Mouse (Mus musculus) heart, adult 2 months (tissue): ENCODE data around the gene Hs3st3b1. TPM values are rescaled to one million over a fixed set of nuclear protein-coding genes. Genes with fewer than 3 reads are reported as not detected.

Source experiments
- DNase-seq, 2 experiments: peaks; one replicate each; pipeline ENCODE4 v3.0.0; 2021
- H3K27ac ChIP-seq: fragments of 200-600 bp; 2 replicates; pipeline ENCODE4 v1.8.1; 2022
- H3K27me3 ChIP-seq: fragments of 200-500 bp; 2 replicates; pipeline ENCODE4 v1.6.1; 2012; ENCODE audit warnings: mild to moderate bottlenecking, low read length, inconsistent platforms, mixed read lengths; ENCODE audit not compliant: control insufficient read depth, insufficient read depth
- H3K36me3 ChIP-seq: fragments of 200-500 bp; 2 replicates; pipeline ENCODE4 v1.6.1; 2012; ENCODE audit warnings: low read length, inconsistent platforms; ENCODE audit not compliant: control insufficient read depth, insufficient read depth
- H3K4me1 ChIP-seq: fragments of 200-500 bp; 2 replicates; pipeline ENCODE4 v1.6.1; 2011; ENCODE audit warnings: low read length; ENCODE audit not compliant: control insufficient read depth, insufficient read depth
- H3K4me3 ChIP-seq: fragments of 200-600 bp; 2 replicates; pipeline ENCODE4 v1.8.1; 2022
- H3K79me2 ChIP-seq: fragments of 200-500 bp; replicated peaks from 2 replicates; pipeline ENCODE4 v1.6.1; 2012; ENCODE audit warnings: mild to moderate bottlenecking, inconsistent platforms, low read length, moderate library complexity, mixed read lengths; ENCODE audit not compliant: control insufficient read depth, insufficient read depth
- H3K9ac ChIP-seq: fragments of 200-500 bp; 2 replicates; pipeline ENCODE4 v1.6.1; 2012; ENCODE audit warnings: low read depth, mild to moderate bottlenecking, control low read depth, inconsistent platforms, low read length, mixed read lengths
- CTCF ChIP-seq: fragments of 200-600 bp; IDR thresholded peaks from 2 replicates; pipeline ENCODE4 v1.8.1; 2022; ENCODE audit warnings: antibody characterized with exemption, mild to moderate bottlenecking, moderate library complexity
- EP300 ChIP-seq: fragments of 200-500 bp; IDR thresholded peaks from 2 replicates; pipeline ENCODE4 v1.6.1; 2011; ENCODE audit warnings: low read depth, low read length, control low read depth; ENCODE audit not compliant: insufficient read depth
- POLR2A ChIP-seq: fragments of 200-500 bp; IDR thresholded peaks from 2 replicates; pipeline ENCODE4 v1.6.1; 2011; ENCODE audit warnings: mild to moderate bottlenecking, low read depth, low read length, control low read depth; ENCODE audit not compliant: insufficient read depth
- WGBS: fragments of 180-500 bp; shearing (Covaris S2); methylation state at CpG from one replicate; pipeline ENCODE4 v1.1.7; 2018; 5-methylcytosine and 5-hydroxymethylcytosine counted together
- intact Hi-C: fragments of 180-260 bp; cut with DNase I; formaldehyde crosslinking; loops from one replicate; pipeline ENCODE4 v1.15.1; 2025
- polyA plus RNA-seq: library from polyadenylated mRNA; depleted of rRNA; stranded (reverse); fragments of >200 nt; gene quantifications from 2 replicates; pipeline ENCODE4 v1.2.3, GENCODE M21; 2012
- total RNA-seq, 2 experiments: library from RNA; stranded (reverse); gene quantifications; 2 replicates each; pipeline ENCODE4 v1.2.3; 2021

Hs3st3b1 gene
- total and polyA plus RNA-seq, 3 experiments = 0.77 to 1.4 (median 0.94) TPM

DNA sequence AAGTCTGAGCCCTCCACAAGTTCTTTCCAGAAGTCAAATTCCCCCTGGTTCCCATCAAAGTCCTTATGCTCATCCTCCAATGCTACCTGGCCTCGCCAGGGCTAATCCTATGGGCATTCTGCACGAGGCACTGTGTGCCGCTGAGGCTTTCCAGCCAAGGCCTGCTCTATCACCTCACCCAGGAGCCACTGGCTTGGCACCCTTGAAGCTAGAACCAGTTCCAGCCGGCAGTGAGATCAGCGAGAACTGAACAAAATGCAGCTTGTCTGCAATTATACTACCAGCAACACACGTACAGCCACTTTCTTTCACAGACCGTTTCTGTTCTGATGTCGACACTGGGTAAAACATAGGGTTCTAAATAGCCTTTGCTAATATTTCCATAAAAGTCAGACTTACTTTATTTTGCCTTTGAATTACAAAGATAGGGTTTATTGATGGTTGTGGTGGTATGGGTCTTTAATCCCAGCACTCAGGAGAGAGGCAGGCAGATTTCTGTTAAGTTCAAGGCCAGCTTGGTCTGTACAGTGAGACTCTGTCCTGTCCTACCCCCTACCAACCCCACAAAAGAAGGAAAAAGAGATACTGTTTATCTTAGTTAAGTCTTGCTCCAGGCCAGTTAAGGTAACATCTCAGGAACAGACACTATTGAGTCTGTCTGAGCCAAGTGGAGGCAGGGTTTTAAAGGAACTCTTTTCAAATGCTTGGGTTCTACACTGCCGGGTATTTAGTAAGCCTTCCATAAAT lies 45.7 kb upstream of the Hs3st3b1 start:
- Histone ChIP-seq H3K79me2 (no peaks in the 10 kb centered on the region), H3K36me3 (no peaks in the 10 kb centered on the region), H3K9ac (no peak overlapping the region), H3K4me1 (no peaks in the 10 kb centered on the region), H3K4me3 (no peak overlapping the region), H3K27me3 (no peaks in the 10 kb centered on the region), H3K27ac (no peak overlapping the region)
- TF ChIP-seq EP300 (no peak), CTCF (no peak), POLR2A (no peak)
- 83% methylated on average over 9 of the region's 9 CpGs for WGBS
- DNase-seq = no peak
- intact Hi-C loops = no loop called here

DNA sequence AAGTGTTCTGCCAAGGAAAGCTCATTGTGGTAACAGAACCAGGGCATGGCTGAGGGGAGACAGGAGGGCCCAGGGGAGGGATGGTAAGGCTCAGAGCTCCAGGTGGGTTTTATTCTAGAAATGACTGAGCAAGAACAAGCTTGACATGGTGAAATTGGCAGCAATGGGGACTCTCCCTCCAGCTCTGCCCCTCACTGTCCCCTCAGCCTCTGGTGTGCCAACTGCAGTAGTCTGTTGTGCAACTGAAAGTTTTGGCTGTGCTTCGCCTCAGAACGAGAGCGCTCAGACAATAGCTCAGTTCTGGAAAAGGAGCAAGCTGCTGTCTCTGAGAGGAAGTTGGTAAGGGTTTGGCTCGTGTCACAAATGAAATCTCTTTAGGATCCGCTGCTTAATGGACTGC lies 43.3 kb upstream of the Hs3st3b1 start:
- intact Hi-C loops = no loop called here
- Histone ChIP-seq H3K79me2 (no peaks in the 10 kb centered on the region), H3K9ac (no peak overlapping the region), H3K4me3 (no peak overlapping the region), H3K4me1 (no peaks in the 10 kb centered on the region), H3K27ac (no peak overlapping the region), H3K27me3 (no peaks in the 10 kb centered on the region), H3K36me3 (no peaks in the 10 kb centered on the region)
- DNase-seq = no peak
- WGBS = 51% methylated on average over 5 of the region's 5 CpGs
- TF ChIP-seq CTCF (no peak), POLR2A (no peak), EP300 (no peak)

DNA sequence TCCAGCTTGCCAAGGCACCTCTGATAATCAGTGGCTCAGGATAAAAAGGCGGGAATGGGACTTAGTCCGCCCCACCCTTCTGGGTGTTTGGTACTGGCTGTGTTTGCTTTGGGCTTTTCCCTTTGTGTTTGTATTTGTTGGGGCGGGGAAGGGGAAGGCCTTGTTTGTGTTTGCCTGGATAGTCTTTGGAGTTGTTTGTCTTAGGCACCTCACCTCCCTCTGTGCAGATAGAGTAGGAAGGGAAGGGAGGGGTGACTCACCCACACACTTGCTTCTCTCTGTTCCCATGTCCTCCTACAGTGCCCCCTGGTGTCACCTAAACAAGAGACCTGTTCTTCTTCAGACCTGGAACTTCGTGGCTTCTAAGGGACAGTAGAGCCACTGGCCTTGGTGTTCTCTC lies 35.1 kb upstream of the Hs3st3b1 start:
- no peaks in the 10 kb centered on the region for H3K4me1 ChIP-seq
- H3K27me3 ChIP-seq = no peaks in the 10 kb centered on the region
- intact Hi-C loops = no loop called here
- peak; percentile 54 for TF ChIP-seq CTCF
- TF ChIP-seq POLR2A = no peak
- TF ChIP-seq EP300 = no peak
- H3K27ac ChIP-seq = no peak overlapping the region
- H3K36me3 ChIP-seq = no peaks in the 10 kb centered on the region
- no peak overlapping the region for H3K4me3 ChIP-seq
- H3K79me2 ChIP-seq = no peaks in the 10 kb centered on the region
- DNase-seq = no peak
- 48% methylated on average over 4 of the region's 4 CpGs for WGBS
- no peak overlapping the region for H3K9ac ChIP-seq

GRCm38 (mm10) chr11:63956748-63957147 lies 34.7 kb upstream of the Hs3st3b1 start:
- H3K27ac ChIP-seq = no peak overlapping the region
- H3K27me3 ChIP-seq = no peaks in the 10 kb centered on the region
- H3K36me3 ChIP-seq = no peaks in the 10 kb centered on the region
- no peak for DNase-seq
- no peak overlapping the region for H3K4me3 ChIP-seq
- H3K9ac ChIP-seq = no peak overlapping the region
- no peaks in the 10 kb centered on the region for H3K4me1 ChIP-seq
- WGBS = 43% methylated on average over 7 of the region's 7 CpGs
- no peaks in the 10 kb centered on the region for H3K79me2 ChIP-seq
- TF ChIP-seq EP300 = no peak
- no peak for TF ChIP-seq CTCF
- no peak for TF ChIP-seq POLR2A
- intact Hi-C loops = no loop called here

GRCm38 (mm10) chr11:63953887-63954286 lies 31.8 kb upstream of the Hs3st3b1 start:
- Histone ChIP-seq H3K4me1 (no peaks in the 10 kb centered on the region), H3K27ac (no peak overlapping the region), H3K36me3 (no peaks in the 10 kb centered on the region), H3K79me2 (no peaks in the 10 kb centered on the region), H3K4me3 (no peak overlapping the region), H3K27me3 (no peaks in the 10 kb centered on the region), H3K9ac (no peak overlapping the region)
- TF ChIP-seq CTCF (no peak), POLR2A (no peak), EP300 (no peak)
- DNase-seq = no peak
- intact Hi-C loops = no loop called here
- 86% methylated on average over 2 of the region's 2 CpGs for WGBS

GRCm38 (mm10) chr11:63952743-63953191 lies 30.7 kb upstream of the Hs3st3b1 start:
- Histone ChIP-seq H3K9ac (no peak overlapping the region), H3K4me1 (no peaks in the 10 kb centered on the region), H3K4me3 (no peak overlapping the region), H3K27me3 (no peaks in the 10 kb centered on the region), H3K27ac (no peak overlapping the region), H3K79me2 (no peaks in the 10 kb centered on the region), H3K36me3 (no peaks in the 10 kb centered on the region)
- WGBS = 52% methylated on average over 4 of the region's 4 CpGs
- no peak for DNase-seq
- intact Hi-C loops = no loop called here
- TF ChIP-seq EP300 (no peak), CTCF (no peak), POLR2A (no peak)
